Mouse (Mus musculus): ENCODE measurements around the gene Rgs18. TPM values are rescaled to one million over a fixed set of nuclear protein-coding genes. Genes with fewer than 3 reads are reported as not detected.

Rgs18 gene
- polyA plus RNA-seq (2015; fragmentation: Nextera tagmentation; extraction: Ambion mirVana) = 0.86 and 0.98 TPM in 2 replicates

GRCm38 (mm10) chr1:144775331-144775730 is at the start of gene Rgs18:
Rgs18 (minus strand) TSS chr1:144775435.
- Histone ChIP-seq H3K4me2 (replicated peaks) (no peak within 1 kb of the TSS), H3K36me3 (no peaks in the 10 kb centered on the region), H3K9me3 (no peaks in the 10 kb centered on the region), H3K27ac (no peak within 1 kb of the TSS), H3K4me3 (replicated peaks) (no peak within 1 kb of the TSS), H3K9ac (no peak within 1 kb of the TSS), H3K27me3 (replicated peaks) (no peaks in the 10 kb centered on the region), H3K4me1 (replicated peaks) (no peaks in the 10 kb centered on the region)
- ATAC-seq = no peak
- WGBS = 83% methylated on average over 5 of the region's 5 CpGs

GRCm38 (mm10) chr1:144774394-144774793 is 841 bp downstream of the Rgs18 start:
- 82% methylated on average over 1 of the region's 1 CpGs for WGBS
- Histone ChIP-seq H3K9ac (no peak overlapping the region), H3K27me3 (replicated peaks) (no peaks in the 10 kb centered on the region), H3K36me3 (no peaks in the 10 kb centered on the region), H3K9me3 (no peaks in the 10 kb centered on the region), H3K27ac (no peak overlapping the region), H3K4me1 (replicated peaks) (no peaks in the 10 kb centered on the region), H3K4me3 (replicated peaks) (no peak overlapping the region), H3K4me2 (replicated peaks) (no peak overlapping the region)
- no peak for ATAC-seq

- Histone ChIP-seq H3K9ac (no peak overlapping the region), H3K4me2 (replicated peaks) (no peak overlapping the region), H3K4me1 (replicated peaks) (no peaks in the 10 kb centered on the region), H3K27me3 (replicated peaks) (no peaks in the 10 kb centered on the region), H3K9me3 (no peaks in the 10 kb centered on the region), H3K4me3 (replicated peaks) (no peak overlapping the region), H3K36me3 (no peaks in the 10 kb centered on the region), H3K27ac (no peak overlapping the region)
- ATAC-seq = no peak
- 49% methylated on average over 2 of the region's 2 CpGs for WGBS
Measured at GRCm38 (mm10) chr1:144766218-144766617, 9.0 kb downstream of the Rgs18 start.

- no peaks in the 10 kb centered on the region for H3K27me3 ChIP-seq (replicated peaks)
- no peak for ATAC-seq
- H3K4me2 ChIP-seq (replicated peaks) = no peak overlapping the region
- WGBS = 90% methylated on average over 3 of the region's 3 CpGs
- H3K36me3 ChIP-seq = no peaks in the 10 kb centered on the region
- H3K4me1 ChIP-seq (replicated peaks) = no peaks in the 10 kb centered on the region
- no peak overlapping the region for H3K9ac ChIP-seq
- H3K9me3 ChIP-seq = no peaks in the 10 kb centered on the region
- no peak overlapping the region for H3K27ac ChIP-seq
- no peak overlapping the region for H3K4me3 ChIP-seq (replicated peaks)
Measured at GRCm38 (mm10) chr1:144760792-144761191, 14.4 kb downstream of the Rgs18 start.

GRCm38 (mm10) chr1:144750763-144751162 is 24.5 kb downstream of the Rgs18 start:
- WGBS = 55% methylated on average over 3 of the region's 3 CpGs
- no peak for ATAC-seq
- no peak overlapping the region for H3K4me2 ChIP-seq (replicated peaks)
- no peaks in the 10 kb centered on the region for H3K27me3 ChIP-seq (replicated peaks)
- H3K9me3 ChIP-seq = no peaks in the 10 kb centered on the region
- no peak overlapping the region for H3K9ac ChIP-seq
- no peaks in the 10 kb centered on the region for H3K4me1 ChIP-seq (replicated peaks)
- no peaks in the 10 kb centered on the region for H3K36me3 ChIP-seq
- H3K27ac ChIP-seq = no peak overlapping the region
- H3K4me3 ChIP-seq (replicated peaks) = no peak overlapping the region

- H3K36me3 ChIP-seq = no peaks in the 10 kb centered on the region
- no peak overlapping the region for H3K9ac ChIP-seq
- ATAC-seq = no peak
- no peaks in the 10 kb centered on the region for H3K4me1 ChIP-seq (replicated peaks)
- no peaks in the 10 kb centered on the region for H3K9me3 ChIP-seq
- H3K27ac ChIP-seq = no peak overlapping the region
- H3K27me3 ChIP-seq (replicated peaks) = no peaks in the 10 kb centered on the region
- H3K4me2 ChIP-seq (replicated peaks) = no peak overlapping the region
- no peak overlapping the region for H3K4me3 ChIP-seq (replicated peaks)
- WGBS = 95% methylated on average over 1 of the region's 1 CpGs
Measured at GRCm38 (mm10) chr1:144746182-144746581, 29.1 kb downstream of the Rgs18 start.

- H3K27ac ChIP-seq = no peak overlapping the region
- no peak for ATAC-seq
- H3K36me3 ChIP-seq = no peaks in the 10 kb centered on the region
- H3K27me3 ChIP-seq (replicated peaks) = no peaks in the 10 kb centered on the region
- H3K9me3 ChIP-seq = no peaks in the 10 kb centered on the region
- no peak overlapping the region for H3K4me3 ChIP-seq (replicated peaks)
- no peak overlapping the region for H3K9ac ChIP-seq
- no peak overlapping the region for H3K4me2 ChIP-seq (replicated peaks)
- 85% methylated on average over 6 of the region's 6 CpGs for WGBS
- no peaks in the 10 kb centered on the region for H3K4me1 ChIP-seq (replicated peaks)
Measured at GRCm38 (mm10) chr1:144737739-144738138, 37.5 kb downstream of the Rgs18 start.

GRCm38 (mm10) chr1:144720736-144721135 is 54.5 kb downstream of the Rgs18 start:
- WGBS = 83% methylated on average over 4 of the region's 4 CpGs
- H3K4me2 ChIP-seq (replicated peaks) = no peak overlapping the region
- H3K27ac ChIP-seq = no peak overlapping the region
- no peaks in the 10 kb centered on the region for H3K9me3 ChIP-seq
- H3K4me3 ChIP-seq (replicated peaks) = no peak overlapping the region
- ATAC-seq = no peak
- no peak overlapping the region for H3K9ac ChIP-seq
- no peaks in the 10 kb centered on the region for H3K4me1 ChIP-seq (replicated peaks)
- no peaks in the 10 kb centered on the region for H3K27me3 ChIP-seq (replicated peaks)
- H3K36me3 ChIP-seq = no peaks in the 10 kb centered on the region

- Histone ChIP-seq H3K4me1 (replicated peaks) (no peaks in the 10 kb centered on the region), H3K36me3 (no peaks in the 10 kb centered on the region), H3K27ac (no peak overlapping the region), H3K9me3 (no peaks in the 10 kb centered on the region), H3K4me3 (replicated peaks) (no peak overlapping the region), H3K4me2 (replicated peaks) (no peak overlapping the region), H3K27me3 (replicated peaks) (no peaks in the 10 kb centered on the region), H3K9ac (no peak overlapping the region)
- 50% methylated on average over 2 of the region's 2 CpGs for WGBS
- ATAC-seq = no peak
Measured at GRCm38 (mm10) chr1:144704373-144704772, 70.9 kb downstream of the Rgs18 start.

Other genes with a start within 250 kb of the Rgs18 start
- gene Rgs21, start 207.8 kb downstream of the Rgs18 start, polyA plus RNA-seq (2015; fragmentation: Nextera tagmentation; extraction: Ambion mirVana) = not detected in 2 replicates

All from intestine, embryonic 15.5 days (tissue).